Mouse (Mus musculus) gastrocnemius, postnatal 36 days (tissue): ENCODE measurements at regions not wholly inside any gene's neighbourhood (a gene's known extent, or its start where the extent isn't known, plus 50 kb on each side); places are given as distances from the start of the nearest gene placed in this dataset.

Experiments used
- DNase-seq, 2 experiments: peaks; one replicate each; pipeline ENCODE4 v3.0.0; 2022
- intact Hi-C: fragments of 180-260 bp; cut with DNase I; formaldehyde crosslinking; loops from one replicate; pipeline ENCODE4 v1.15.1; 2025

- intact Hi-C loops = no loop called here
- DNase-seq = no peak
Observed at GRCm38 (mm10) chr1:63365126-63365525, 80.6 kb upstream of the Adam23 start.

DNA sequence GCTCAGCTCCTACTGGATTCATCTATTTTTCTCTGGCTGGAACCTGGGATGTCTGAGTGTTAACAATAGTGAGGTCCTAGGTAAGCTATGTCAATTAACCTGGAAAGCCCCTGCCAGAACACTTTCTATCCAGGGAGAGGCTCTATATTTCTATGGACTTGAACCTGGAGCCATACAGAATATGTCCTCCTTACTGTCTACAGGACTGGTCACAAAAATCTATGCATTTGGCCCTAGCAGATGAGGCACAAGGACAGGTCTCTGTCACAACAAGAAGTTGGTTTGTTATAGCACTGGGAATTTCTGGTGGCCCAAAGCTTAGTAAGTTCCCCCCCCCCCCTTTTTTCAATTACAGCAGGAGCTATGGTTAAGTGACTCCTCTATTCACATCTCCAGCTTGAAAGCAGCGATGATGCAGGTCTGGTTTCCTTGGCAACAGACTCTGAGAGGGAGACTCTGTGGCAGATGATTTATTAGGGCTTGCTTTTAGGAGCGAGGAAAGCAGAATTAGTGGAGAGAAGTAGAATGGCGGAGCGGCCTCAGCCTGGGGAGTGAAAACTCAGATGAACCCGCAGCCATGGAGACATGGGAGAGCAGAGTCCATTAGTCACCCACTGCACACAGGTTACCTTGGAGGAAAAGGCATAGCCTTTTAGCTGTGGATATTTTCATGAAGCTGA lies 77.9 kb upstream of the Adam23 start:
- intact Hi-C loops = no loop called here
- no peak for DNase-seq

DNA sequence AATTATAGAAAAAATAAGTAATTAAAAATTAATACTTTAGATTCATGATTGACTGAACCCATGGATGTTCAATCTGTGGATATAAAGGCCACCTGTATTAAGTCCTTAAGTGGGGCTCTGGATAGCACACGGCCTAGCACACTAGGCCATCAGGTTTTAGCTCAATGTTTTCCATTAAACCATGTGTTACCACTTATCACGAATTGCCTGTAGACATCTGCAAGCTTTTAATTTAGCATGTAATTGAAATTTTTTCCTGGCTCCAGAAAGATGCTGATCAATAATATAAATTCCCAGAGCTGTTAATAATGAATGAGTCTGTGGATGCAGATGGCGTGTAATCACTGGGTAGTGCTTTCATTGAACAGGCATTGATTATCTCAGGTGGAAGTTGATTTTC lies 76.8 kb upstream of the Adam23 start:
- no peak for DNase-seq

DNA sequence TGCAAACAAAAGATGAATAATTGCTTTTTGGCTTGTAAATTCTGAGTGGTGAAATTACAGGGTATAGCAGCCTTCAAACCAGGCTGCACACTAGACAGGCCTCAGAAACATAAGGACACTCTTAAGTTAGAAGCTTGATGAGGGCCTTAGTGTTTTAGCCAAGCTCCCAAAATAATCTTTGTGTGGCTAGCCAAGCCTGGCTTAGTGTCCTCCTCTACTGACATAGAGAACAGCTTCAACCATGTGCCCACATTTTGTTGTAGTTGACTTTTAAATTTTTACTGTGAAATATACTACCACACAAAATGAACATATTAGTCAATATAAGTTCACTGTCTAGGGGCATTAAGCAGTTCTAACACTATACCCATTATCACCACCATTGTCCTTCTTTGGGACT lies 76.1 kb upstream of the Adam23 start:
- intact Hi-C loops = no loop called here
- DNase-seq = no peak

More for the DNA sequence above, 76.8 kb upstream of the Adam23 start:
- intact Hi-C loops = no loop called here

DNA sequence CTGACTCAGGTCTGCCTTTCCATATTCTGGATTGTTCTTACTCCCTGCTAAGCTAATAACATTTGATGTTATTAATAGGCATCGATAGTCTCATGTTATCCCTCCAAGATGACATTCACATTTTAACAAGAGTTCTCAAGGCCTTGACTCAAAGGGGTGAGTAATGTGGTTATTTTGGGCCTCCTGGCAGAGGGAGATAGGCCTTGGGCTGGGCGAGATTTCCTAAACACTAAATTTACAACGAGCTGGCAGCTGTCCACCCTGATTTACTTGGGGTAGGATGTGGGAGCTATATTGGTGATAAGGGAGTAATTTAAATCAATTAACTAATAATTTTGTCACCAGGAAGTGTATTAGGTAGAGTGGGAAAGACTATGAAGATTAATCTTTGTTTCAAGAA lies 62.6 kb upstream of the Adam23 start:
- intact Hi-C loops = no loop called here
- DNase-seq = peak in 1 of 2 experiments; percentile 19

DNA sequence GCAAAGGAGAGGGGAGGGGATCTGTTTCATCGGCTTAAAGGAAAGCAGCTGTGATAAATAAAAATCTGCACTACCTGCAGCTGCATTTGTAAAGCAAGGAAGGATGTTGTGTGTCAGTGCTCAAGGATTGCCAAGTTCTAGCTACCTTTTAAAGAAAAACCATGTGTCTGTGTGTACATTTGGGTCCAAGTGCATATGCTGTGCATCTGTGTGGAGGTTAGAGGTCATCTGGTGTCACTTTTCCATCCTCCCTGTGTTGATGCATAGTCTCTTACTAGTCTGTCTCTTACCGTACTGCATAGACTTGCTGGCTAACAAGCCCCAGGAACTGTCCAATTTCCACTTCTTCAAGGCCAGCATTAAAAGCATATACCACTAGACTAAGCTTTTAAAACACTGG lies 60.6 kb upstream of the Adam23 start:
- no peak for DNase-seq
- intact Hi-C loops = loop anchor here (5.0 kb wide), 1 partner anchor 203 kb away; no protein-coding TSS in a partner anchor

DNA sequence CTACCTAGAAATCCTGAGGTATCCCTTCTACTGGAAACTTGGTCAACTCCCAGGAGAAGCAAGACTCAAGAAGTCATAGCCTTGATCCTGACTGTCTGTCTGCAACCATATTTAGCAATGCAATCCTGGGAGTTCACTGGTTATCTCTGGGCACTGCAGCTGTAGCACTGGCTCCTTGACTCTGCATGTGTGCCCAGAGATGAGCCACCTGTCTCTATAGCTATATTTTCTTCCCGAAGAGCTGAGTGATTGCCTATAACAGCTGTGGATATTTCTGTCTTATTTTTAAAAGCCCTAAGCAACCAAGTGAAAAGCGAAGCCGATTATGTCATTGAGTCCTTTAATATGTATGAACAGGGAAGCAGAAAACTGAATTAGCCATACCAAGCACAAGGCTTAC lies 50.3 kb upstream of the Adam23 start:
- no peak for DNase-seq
- intact Hi-C loops = no loop called here
